Mouse (Mus musculus) CH12.LX (cell line): ENCODE measurements around the gene Lhfp. TPM values are rescaled to one million over a fixed set of nuclear protein-coding genes. Genes with fewer than 3 reads are reported as not detected.

Experiments
- DNase-seq: peaks from one replicate; pipeline ENCODE4 v3.0.0-alpha.2; 2013; ENCODE audit errors: extremely low read depth
- H3K27ac ChIP-seq: 2 replicates; pipeline ENCODE4 v1.5.1; 2012; ENCODE audit warnings: low read depth, mild to moderate bottlenecking, control low read depth, moderate library complexity; ENCODE audit not compliant: insufficient read depth
- H3K27me3 ChIP-seq: replicated peaks from 2 replicates; pipeline ENCODE3; 2012; ENCODE audit warnings: inconsistent platforms
- H3K36me3 ChIP-seq, 2 experiments: replicated peaks in 1 of 2; 2 replicates each; pipeline versions ENCODE3 to v1.6.1; 2012; ENCODE audit warnings: inconsistent platforms in 1 of 2, low read length in 1 of 2, mild to moderate bottlenecking in 1 of 2, mixed read lengths in 1 of 2, moderate library complexity in 1 of 2; ENCODE audit not compliant: control insufficient read depth in 1 of 2, insufficient read depth in 1 of 2
- H3K4me1 ChIP-seq, 2 experiments: 2 replicates each; pipeline ENCODE4 v1.6.1; 2012; ENCODE audit warnings: inconsistent platforms in 1 of 2, moderate library complexity in 1 of 2; ENCODE audit not compliant: insufficient read depth in 2 of 2, control insufficient read depth in 1 of 2
- H3K4me2 ChIP-seq: 2 replicates; pipeline ENCODE4 v1.6.1; 2012; ENCODE audit warnings: low read depth, mild to moderate bottlenecking, control low read depth; ENCODE audit not compliant: poor library complexity, insufficient read depth, severe bottlenecking
- H3K4me3 ChIP-seq, 3 experiments: fragments of 150-350 bp in 1 of 3; sonication (generic) in 1 of 3; replicated peaks in 1 of 3; 2 replicates each; pipeline versions ENCODE3 to v1.5.1; 2011 to 2012; ENCODE audit warnings: low read depth in 2 of 3, low read length in 2 of 3, mild to moderate bottlenecking in 2 of 3, moderate library complexity in 2 of 3, control low read depth in 1 of 3, improper control_type of control experiment in 1 of 3, inconsistent platforms in 1 of 3, mixed read lengths in 1 of 3; ENCODE audit not compliant: poor library complexity in 1 of 3
- H3K79me2 ChIP-seq: replicated peaks from 2 replicates; pipeline ENCODE4 v1.6.1; 2012; ENCODE audit warnings: mild to moderate bottlenecking, moderate library complexity; ENCODE audit not compliant: control insufficient read depth, poor library complexity, insufficient read depth, severe bottlenecking; ENCODE audit errors: extremely low read depth
- H3K9ac ChIP-seq: 2 replicates; pipeline ENCODE4 v1.6.1; 2012; ENCODE audit warnings: low read depth, mild to moderate bottlenecking, control low read depth, moderate library complexity; ENCODE audit not compliant: insufficient read depth
- H3K9me3 ChIP-seq: replicated peaks from 2 replicates; pipeline ENCODE3; 2012; ENCODE audit warnings: low read length, inconsistent platforms, mixed read lengths
- CHD1 ChIP-seq: IDR thresholded peaks from 2 replicates; pipeline ENCODE4 v1.6.1; 2012; ENCODE audit warnings: low read depth, low read length, improper control_type of control experiment, inconsistent platforms
- CHD2 ChIP-seq: IDR thresholded peaks from 2 replicates; pipeline ENCODE4 v1.6.1; 2011; ENCODE audit warnings: low read length, improper control_type of control experiment
- EP300 ChIP-seq: IDR thresholded peaks from 2 replicates; pipeline ENCODE4 v1.6.1; 2011; ENCODE audit warnings: low read length, improper control_type of control experiment
- HCFC1 ChIP-seq: IDR thresholded peaks from 2 replicates; pipeline ENCODE4 v1.6.1; 2012; ENCODE audit warnings: low read depth, mild to moderate bottlenecking, inconsistent platforms, low read length, improper control_type of control experiment
- IRF4 ChIP-seq: IDR thresholded peaks from 2 replicates; pipeline ENCODE4 v1.6.1; 2014; ENCODE audit warnings: low read depth, mild to moderate bottlenecking, inconsistent platforms, low read length, improper control_type of control experiment
- JUND ChIP-seq: conservative IDR thresholded peaks from 2 replicates; pipeline ENCODE4 v1.6.1; 2011; ENCODE audit warnings: low read depth, low read length, improper control_type of control experiment
- MAFK ChIP-seq: IDR thresholded peaks from 2 replicates; pipeline ENCODE4 v1.6.1; 2011; ENCODE audit warnings: low read length, improper control_type of control experiment; ENCODE audit not compliant: insufficient replicate concordance
- MXI1 ChIP-seq: IDR thresholded peaks from 2 replicates; pipeline ENCODE4 v1.6.1; 2011; ENCODE audit warnings: mild to moderate bottlenecking, low read depth, low read length, improper control_type of control experiment
- MYC ChIP-seq: IDR thresholded peaks from 2 replicates; pipeline ENCODE4 v1.6.1; 2011; ENCODE audit warnings: low read depth, mild to moderate bottlenecking, improper control_type of control experiment, low read length
- NRF1 ChIP-seq: IDR thresholded peaks from 2 replicates; pipeline ENCODE4 v1.6.1; 2014; ENCODE audit warnings: low read depth, mild to moderate bottlenecking, inconsistent platforms, low read length, improper control_type of control experiment, moderate library complexity
- PAX5 ChIP-seq: IDR thresholded peaks from 2 replicates; pipeline ENCODE4 v1.6.1; 2012; ENCODE audit warnings: low read length, inconsistent platforms, mixed read lengths
- POLR2A ChIP-seq: IDR thresholded peaks from 2 replicates; pipeline ENCODE4 v1.6.1; 2011; ENCODE audit warnings: low read depth, mild to moderate bottlenecking, improper control_type of control experiment, low read length
- POLR2AphosphoS2 ChIP-seq: IDR thresholded peaks from 2 replicates; pipeline ENCODE4 v1.6.1; 2011; ENCODE audit warnings: low read depth, low read length, improper control_type of control experiment
- RCOR1 ChIP-seq: conservative IDR thresholded peaks from 2 replicates; pipeline ENCODE4 v1.6.1; 2012; ENCODE audit warnings: low read depth, mild to moderate bottlenecking, inconsistent platforms, low read length, improper control_type of control experiment
- ZMIZ1 ChIP-seq: IDR thresholded peaks from 2 replicates; pipeline ENCODE4 v1.6.1; 2012; ENCODE audit warnings: low read depth, mild to moderate bottlenecking, inconsistent platforms, low read length, improper control_type of control experiment
- dilution Hi-C: fragments of 300-500 bp; cut with MboI; formaldehyde crosslinking; loops from 2 replicates; pipeline ENCODE4 v1.14.3; 2020; ENCODE audit warnings: low sequenced_read_pairs; ENCODE audit not compliant: extremely low pct_unique_long_range_greater_than_20kb, extremely low pct_ligation_motif_present
- in situ Hi-C: fragments of 300-500 bp; cut with MboI; formaldehyde crosslinking; loops from 3 replicates; pipeline ENCODE4 v1.14.3; 2019; ENCODE audit warnings: low sequenced_read_pairs, low pct_ligation_motif_present, low pct_unique_long_range_greater_than_20kb, mixed read lengths
- polyA plus RNA-seq: library from polyadenylated mRNA; unstranded; fragments of >175 nt; gene quantifications from 2 replicates; pipeline ENCODE4 v1.2.1, GENCODE M21; 2012; ENCODE audit warnings: low read depth; ENCODE audit not compliant: insufficient read length
- total RNA-seq, 2 experiments: library from RNA; depleted of rRNA; stranded (reverse); fragments of 300-350 nt in 1 of 2; fragments of >200 nt in 1 of 2; gene quantifications; 2 replicates each; pipeline ENCODE4 v1.2.3; 2012 to 2014

The Lhfp gene
- total RNA-seq (2012; rRNA removed), result not detected in 2 replicates
- not detected in 2 replicates for total RNA-seq (2014; rRNA removed)
- not detected in 2 replicates for polyA plus RNA-seq

DNA sequence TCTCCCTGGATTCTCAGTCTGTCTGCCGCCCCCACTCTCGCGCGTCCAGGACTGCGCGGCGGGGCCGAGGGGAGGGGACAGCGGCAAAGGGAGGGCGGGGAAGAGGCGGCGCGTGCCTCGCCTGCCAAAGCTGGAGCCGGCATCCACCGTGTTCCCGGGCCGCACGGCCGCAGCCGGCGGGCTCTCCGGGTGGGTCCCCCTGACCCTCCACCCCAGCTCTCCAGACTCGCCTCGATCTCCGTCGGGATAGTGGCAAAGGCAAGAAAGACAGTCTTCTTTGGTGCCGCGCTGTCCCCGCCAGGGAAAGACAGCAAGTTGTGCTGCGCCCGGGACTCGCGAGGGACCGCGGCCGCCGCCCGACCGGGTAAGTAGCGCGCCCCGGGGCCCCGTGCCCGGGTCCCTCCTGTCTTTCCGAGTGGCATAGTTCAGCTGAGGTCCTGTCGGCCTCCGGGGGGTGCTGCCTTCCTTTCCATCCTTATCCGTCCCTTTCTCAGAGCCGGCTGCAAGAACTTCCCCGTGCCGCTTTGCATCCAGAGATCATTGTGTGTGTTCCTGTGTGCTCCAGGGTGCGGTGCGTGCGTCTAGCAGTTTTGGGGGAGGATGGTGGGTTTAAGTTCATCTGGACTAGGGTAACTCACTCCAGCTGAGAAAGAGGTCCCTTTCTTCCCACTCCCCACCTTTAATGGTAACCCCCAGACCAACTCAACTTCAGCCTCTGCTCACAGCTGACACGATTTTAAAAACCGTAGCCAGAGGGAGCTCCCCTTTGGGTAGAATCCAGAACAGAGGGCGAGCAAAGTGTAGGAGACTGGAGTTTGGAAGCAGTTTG lies at the start of gene Lhfp:
TSS of gene Lhfp (plus strand) at position 118 of the 829 bp plus-strand sequence.
- DNase-seq, result no peak
- no peak for TF ChIP-seq EP300
- no peak for TF ChIP-seq IRF4
- no peak for TF ChIP-seq ZMIZ1
- TF ChIP-seq NRF1, result no peak
- TF ChIP-seq PAX5, result no peak
- no peak for TF ChIP-seq CHD1
- TF ChIP-seq RCOR1, result no peak
- TF ChIP-seq JUND, result no peak
- TF ChIP-seq POLR2A, result no peak
- TF ChIP-seq MXI1, result no peak
- TF ChIP-seq POLR2AphosphoS2, result no peak
- no peak for TF ChIP-seq MYC
- no peak for TF ChIP-seq CHD2
- TF ChIP-seq HCFC1, result no peak
- no peak for TF ChIP-seq MAFK
- TF ChIP-seq, all 38 proteins: peak for 0
- H3K9ac ChIP-seq, result no peak within 1 kb of the TSS
- in situ Hi-C loops, result no loop called here
- peaks cover 0 to 7% of the 10 kb centered on the region in 2 experiments; a peak in 2 of 4 replicates for H3K4me1 ChIP-seq
- no peaks in the 10 kb centered on the region for H3K9me3 ChIP-seq
- H3K4me3 ChIP-seq, result no peak within 1 kb of the TSS
- H3K36me3 ChIP-seq, result no peaks in the 10 kb centered on the region
- dilution Hi-C loops, result no loop called here
- no peaks in the 10 kb centered on the region for H3K27me3 ChIP-seq
- H3K27ac ChIP-seq, result no peak within 1 kb of the TSS
- H3K4me2 ChIP-seq, result peak within 1 kb of the TSS; percentile 41
- no peaks in the 10 kb centered on the region for H3K79me2 ChIP-seq

GRCm38 (mm10) chr3:52993296-52993695 lies 48.0 kb upstream of the Lhfp start:
- H3K9ac ChIP-seq, result no peak overlapping the region
- dilution Hi-C loops, result no loop called here
- no peaks in the 10 kb centered on the region for H3K4me1 ChIP-seq
- H3K4me3 ChIP-seq, result no peak overlapping the region
- no peaks in the 10 kb centered on the region for H3K9me3 ChIP-seq
- H3K27me3 ChIP-seq, result no peaks in the 10 kb centered on the region
- no peaks in the 10 kb centered on the region for H3K79me2 ChIP-seq
- no peak overlapping the region for H3K27ac ChIP-seq
- no peak for TF ChIP-seq IRF4
- TF ChIP-seq, all 38 proteins: peak for 0
- Histone ChIP-seq H3K36me3 (peaks cover 53 to 77% of the 10 kb centered on the region in 2 experiments), H3K4me2 (no peak overlapping the region)
- DNase-seq, result no peak
- in situ Hi-C loops, result no loop called here
